Mouse (Mus musculus): ENCODE data around the gene Sdk1.

DNA sequence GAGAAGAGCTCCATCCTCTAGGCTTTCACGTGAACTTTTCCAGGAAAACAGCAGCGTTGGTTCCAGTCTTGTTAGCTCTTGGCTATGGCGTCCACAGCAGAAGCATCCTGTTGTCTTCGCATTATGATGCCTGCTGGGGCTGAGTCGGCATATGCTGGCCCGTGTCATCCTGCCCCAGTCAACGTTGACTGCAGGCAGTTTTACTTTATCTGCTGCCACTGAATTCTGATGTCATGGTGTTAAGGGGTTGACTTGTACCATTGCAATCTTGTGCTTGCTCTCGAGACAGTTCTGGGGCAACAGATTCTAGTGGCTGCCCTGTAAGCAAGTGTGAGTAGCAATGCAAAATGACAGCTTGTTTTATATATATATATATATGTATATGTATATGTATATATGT, 153.3 kb downstream of the Sdk1 start:
- no peak for TF ChIP-seq ZC3H11A (IDR thresholded peaks at IDR 0.05; ENCODE audit: borderline replicate concordance, low read depth, low read length)
- no peak for TF ChIP-seq CHD2 (IDR thresholded peaks at IDR 0.05; ENCODE audit: low read depth, low read length)
